17 mouse cellular contexts compared by ENCODE assay signal in genomic region chr6:92909361-92909760, GRCm38 (mm10). TPM values are rescaled to one million over a fixed set of nuclear protein-coding genes. Genes with fewer than 3 reads are reported as not detected.
DNase-seq lines count a peak whose midpoint lies in the region; ATAC-seq lines count a peak whose summit lies in the region.
"Had no signal": no experiment of that assay in that cellular context is flagged by ENCODE, and none has a peak within 500 bp of the region (broad histone marks: within the 10 kb centered on the region; RNA-seq: fewer than 3 reads in every experiment).

No protein-coding gene starts in this region.

- H3K27ac ChIP-seq in heart, embryonic 13.5 days (replicated peaks): peak overlapping the region; percentile 82
- no peak overlapping the region for H3K27ac ChIP-seq in midbrain, embryonic 10.5 days (replicated peaks)
- H3K27ac ChIP-seq: lung, embryonic 15.5 days; midbrain, embryonic 13.5 days had no signal

- H3K9ac ChIP-seq in heart, embryonic 13.5 days: no peak overlapping the region
- H3K9ac ChIP-seq: lung, embryonic 15.5 days; midbrain, embryonic 13.5 days had no signal

- WGBS in heart, embryonic 13.5 days: 29% methylated on average over 8 of the region's 8 CpGs
- 79% methylated on average over 8 of the region's 8 CpGs for WGBS in midbrain, embryonic 10.5 days

- ATAC-seq in heart, embryonic 13.5 days (ENCODE audit: extremely low read depth, insufficient number of reproducible peaks, low FRiP score, low TSS enrichment): no peak; the same call in 1 of the 2 replicates
- ATAC-seq: inflammation-experienced regulatory T-cells, adult 6 months; midbrain, embryonic 13.5 days had no signal

- peaks cover 37% of the 10 kb centered on the region for H3K36me3 ChIP-seq in heart, embryonic 13.5 days
- no peaks in the 10 kb centered on the region for H3K36me3 ChIP-seq in midbrain, embryonic 10.5 days
- H3K36me3 ChIP-seq: midbrain, embryonic 13.5 days had no signal

- H3K4me1 ChIP-seq in heart, embryonic 13.5 days: peaks cover 38% of the 10 kb centered on the region
- peaks cover 18% of the 10 kb centered on the region for H3K4me1 ChIP-seq in midbrain, embryonic 10.5 days
- H3K4me1 ChIP-seq: midbrain, embryonic 13.5 days had no signal

- peak overlapping the region; percentile 59 for H3K4me2 ChIP-seq in heart, embryonic 13.5 days
- H3K4me2 ChIP-seq: lung, embryonic 15.5 days; midbrain, embryonic 13.5 days had no signal

- no peaks in the 10 kb centered on the region for H3K27me3 ChIP-seq in heart, embryonic 13.5 days (replicated peaks)
- no peaks in the 10 kb centered on the region for H3K27me3 ChIP-seq in midbrain, embryonic 10.5 days (ENCODE audit: low read depth, poor library complexity, severe bottlenecking)
- H3K27me3 ChIP-seq: CH12.LX; lung, embryonic 15.5 days; midbrain, embryonic 13.5 days had no signal

- H3K4me3 ChIP-seq in heart, embryonic 13.5 days: peak overlapping the region; percentile 26; the same call in 1 of the 2 replicates
- H3K4me3 ChIP-seq in midbrain, embryonic 10.5 days: no peak overlapping the region
- H3K4me3 ChIP-seq: erythroblast, embryonic 14.5 days; lung, embryonic 15.5 days; midbrain, embryonic 13.5 days had no signal

- DNase-seq in layer of hippocampus, adult 9-11 months: peak; percentile 4
- no peak for DNase-seq in layer of hippocampus, postnatal 25 days (ENCODE audit: extremely low spot score in 1 of 2, low spot score in 1 of 2)
- DNase-seq in kidney, postnatal 36 days: peak; percentile 24 to 26
- DNase-seq in thymus, postnatal 14 days: no peak
- no peak for DNase-seq in midbrain, embryonic 10.5 days (ENCODE audit: low spot score)
- no peak for DNase-seq in right cerebral cortex, postnatal 4 days
- DNase-seq: cerebellum, adult 11 months; right cerebral cortex, postnatal 25 days had no signal

- H3K9me3 ChIP-seq in heart, embryonic 13.5 days: no peaks in the 10 kb centered on the region
- H3K9me3 ChIP-seq in midbrain, embryonic 10.5 days (replicated peaks): no peaks in the 10 kb centered on the region
- H3K9me3 ChIP-seq: lung, embryonic 15.5 days; midbrain, embryonic 13.5 days had no signal

RNA-seq across cellular contexts. Expression of gene Adamts9, which starts 33.9 kb away (rescaled TPM):
- total RNA-seq in layer of hippocampus, postnatal 25 days (2021): 1 to 10 TPM; 6.9 to 7.7 TPM
- 5.1 and 5.3 TPM in 2 replicates for polyA plus RNA-seq in heart, embryonic 13.5 days (2015; fragmentation: Nextera tagmentation; extraction: Ambion mirVana)
- polyA plus RNA-seq in midbrain, embryonic 10.5 days (2016; fragmentation: Nextera tagmentation; extraction: Ambion mirVana): 1.3 and 1.9 TPM in 2 replicates
- total RNA-seq: CH12.LX; common myeloid progenitor, adult 5-6 weeks had no signal
- polyA plus RNA-seq: erythroblast, embryonic 14.5 days had no signal

RNA-seq across cellular contexts. Expression of gene Gm15737, which starts 40.2 kb away (rescaled TPM):
- total RNA-seq in layer of hippocampus, postnatal 25 days (2021): not detected
- polyA plus RNA-seq in heart, embryonic 13.5 days (2015; fragmentation: Nextera tagmentation; extraction: Ambion mirVana): 0.22 and 0.24 TPM in 2 replicates
- not detected in 2 replicates for polyA plus RNA-seq in midbrain, embryonic 10.5 days (2016; fragmentation: Nextera tagmentation; extraction: Ambion mirVana)
- total RNA-seq: CH12.LX; common myeloid progenitor, adult 5-6 weeks; hematopoietic stem cell, adult 5-6 weeks; layer of hippocampus, postnatal 14 days had no signal
- polyA plus RNA-seq: erythroblast, embryonic 14.5 days; inflammation-experienced regulatory T-cells, adult 6 months; midbrain, embryonic 13.5 days had no signal

Comparison
In these comparisons a context has a peak if more than half of its experiments do, and no peak if none do; other contexts are left out.
1. DNase-seq: peak in layer of hippocampus, adult 9-11 months (single experiment) and kidney, postnatal 36 days (2 of 2); none in layer of hippocampus, postnatal 25 days (0 of 2), thymus, postnatal 14 days (single experiment), midbrain, embryonic 10.5 days (single experiment) and right cerebral cortex, postnatal 4 days (single experiment).